Mouse (Mus musculus): Measurements from ENCODE around the gene Zfp53. TPM values are rescaled to one million over a fixed set of nuclear protein-coding genes. Genes with fewer than 3 reads are reported as not detected.

The Zfp53 gene
- polyA plus RNA-seq, 1 experiment from 2014 or later, result 11.1 TPM

DNA sequence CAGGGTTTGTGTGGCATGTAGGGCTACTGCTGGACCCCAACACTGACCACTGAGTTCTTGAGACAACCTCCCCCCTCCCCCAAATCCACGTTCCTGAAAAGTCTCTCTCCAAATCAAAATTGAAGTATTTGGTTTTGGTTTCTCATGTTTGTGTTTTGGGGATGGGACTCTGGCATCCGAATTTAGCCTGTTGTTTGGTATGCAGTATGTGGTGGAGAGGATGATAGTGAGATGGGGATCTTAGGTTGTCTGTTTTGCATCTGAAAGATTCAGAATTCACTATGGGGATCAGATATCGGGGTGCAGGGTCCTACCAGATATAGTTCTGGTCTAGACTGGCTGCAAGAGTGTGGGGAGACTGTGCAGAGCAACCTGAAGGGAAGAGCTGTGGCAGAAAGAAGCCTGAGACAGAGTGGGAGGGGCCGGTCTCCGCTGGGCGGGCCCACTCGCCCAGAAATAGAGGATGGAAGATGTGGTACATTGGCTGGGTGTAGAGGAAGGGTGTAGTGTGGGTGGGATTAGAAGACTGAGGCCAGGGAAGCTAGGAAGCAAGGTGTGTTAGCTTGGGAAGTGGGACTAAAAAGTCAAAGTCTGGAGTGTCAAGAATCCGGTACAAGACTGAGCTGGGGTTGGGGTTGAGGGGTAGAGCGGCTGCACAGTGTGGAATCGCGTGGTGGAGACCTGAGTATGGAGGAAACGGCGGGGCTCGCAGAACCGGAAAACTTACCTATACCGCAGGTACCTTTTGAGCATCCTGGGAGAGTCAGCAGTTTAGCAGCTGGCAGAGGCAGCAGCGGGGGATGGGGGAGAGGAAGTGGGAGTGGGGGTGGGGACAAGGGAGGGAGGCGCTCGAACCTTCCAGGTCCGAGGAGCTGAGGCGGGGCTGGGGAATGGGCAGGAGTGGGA is 46.6 kb downstream of the Zfp53 start, which contains the start of gene Zfp52:
TSS of gene Zfp52 (plus strand) at position 444 of the 906 bp plus-strand sequence.
- Histone ChIP-seq H3K4me1 (replicated peaks; ENCODE audit: control insufficient read depth, insufficient read depth, low read length) (peaks cover 20% of the 10 kb centered on the region), H3K27me3 (ENCODE audit: control insufficient read depth, insufficient read depth, low read length) (no peaks in the 10 kb centered on the region), H3K9ac (peak within 1 kb of the TSS; percentile 61), H3K4me2 (replicated peaks) (peak within 1 kb of the TSS; percentile 72), H3K36me3 (replicated peaks; ENCODE audit: control insufficient read depth, insufficient read depth) (no peaks in the 10 kb centered on the region), H3K27ac (no peak within 1 kb of the TSS), H3K4me3 (replicated peaks; ENCODE audit: low read length) (peak within 1 kb of the TSS; percentile 39), H3K9me3 (ENCODE audit: control insufficient read depth, low read length) (no peaks in the 10 kb centered on the region)
- ATAC-seq (ENCODE audit: low FRiP score) (peak; percentile 44), DNase-seq (ENCODE audit: low spot score) (peak; percentile 28)
- 6% methylated on average over 21 of the region's 21 CpGs for WGBS

DNA sequence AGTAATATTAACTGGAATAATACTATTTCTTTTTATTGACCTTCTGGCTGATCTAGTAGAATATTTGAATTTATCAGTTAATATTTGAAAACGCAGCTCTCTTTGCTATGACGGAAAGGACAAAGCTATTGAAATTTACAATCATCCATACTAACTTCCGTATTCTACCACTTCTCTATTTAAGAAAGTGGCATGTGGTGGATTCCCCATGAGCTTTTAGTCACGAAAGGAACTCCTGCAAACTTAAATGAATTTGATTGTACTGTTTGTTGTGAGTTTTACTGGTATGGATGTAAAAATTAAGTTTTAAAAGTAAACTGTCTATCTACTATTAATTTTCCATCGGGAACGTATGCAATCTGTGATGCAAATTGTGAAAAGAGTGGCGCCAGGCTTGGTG is 47.3 kb downstream of the Zfp53 start:
- Histone ChIP-seq H3K4me3 (replicated peaks; ENCODE audit: low read length) (peak overlapping the region; percentile 39), H3K4me2 (replicated peaks) (peak overlapping the region; percentile 72), H3K27me3 (ENCODE audit: control insufficient read depth, insufficient read depth, low read length) (no peaks in the 10 kb centered on the region), H3K36me3 (replicated peaks; ENCODE audit: control insufficient read depth, insufficient read depth) (no peaks in the 10 kb centered on the region), H3K4me1 (replicated peaks; ENCODE audit: control insufficient read depth, insufficient read depth, low read length) (peaks cover 20% of the 10 kb centered on the region), H3K27ac (no peak overlapping the region), H3K9me3 (ENCODE audit: control insufficient read depth, low read length) (no peaks in the 10 kb centered on the region), H3K9ac (peak overlapping the region; percentile 61)
- 45% methylated on average over 7 of the region's 7 CpGs for WGBS
- no peak for ATAC-seq (ENCODE audit: low FRiP score)
- DNase-seq (ENCODE audit: low spot score), result no peak

DNA sequence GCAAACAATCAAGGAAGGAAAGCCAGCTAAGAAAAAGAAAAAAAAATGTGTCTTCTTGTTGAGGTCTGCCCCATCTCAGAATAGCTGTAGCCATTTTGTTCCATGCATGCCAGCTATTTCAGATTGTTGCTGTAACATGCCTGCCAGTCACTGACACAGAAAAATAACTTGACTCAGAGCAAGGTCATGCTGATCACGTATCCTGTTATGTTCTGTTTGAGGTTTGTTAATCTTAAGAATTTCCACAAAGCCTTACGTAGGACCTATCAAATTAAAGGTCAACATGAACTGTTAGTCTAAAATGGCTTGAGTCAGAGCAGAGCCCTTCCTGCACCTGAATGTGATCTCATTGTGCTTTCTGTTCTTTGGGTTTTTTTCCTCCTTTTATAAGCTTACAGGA is 47.9 kb downstream of the Zfp53 start:
- H3K4me3 ChIP-seq (replicated peaks; ENCODE audit: low read length), result no peak overlapping the region
- H3K9me3 ChIP-seq (ENCODE audit: control insufficient read depth, low read length), result no peaks in the 10 kb centered on the region
- H3K4me1 ChIP-seq (replicated peaks; ENCODE audit: control insufficient read depth, insufficient read depth, low read length), result peaks cover 15% of the 10 kb centered on the region
- H3K4me2 ChIP-seq (replicated peaks), result no peak overlapping the region
- no peaks in the 10 kb centered on the region for H3K27me3 ChIP-seq (ENCODE audit: control insufficient read depth, insufficient read depth, low read length)
- H3K9ac ChIP-seq, result no peak overlapping the region
- no peak overlapping the region for H3K27ac ChIP-seq
- ATAC-seq (ENCODE audit: low FRiP score) (no peak), DNase-seq (ENCODE audit: low spot score) (no peak)
- 74% methylated on average over 2 of the region's 2 CpGs for WGBS
- H3K36me3 ChIP-seq (replicated peaks; ENCODE audit: control insufficient read depth, insufficient read depth), result no peaks in the 10 kb centered on the region

DNA sequence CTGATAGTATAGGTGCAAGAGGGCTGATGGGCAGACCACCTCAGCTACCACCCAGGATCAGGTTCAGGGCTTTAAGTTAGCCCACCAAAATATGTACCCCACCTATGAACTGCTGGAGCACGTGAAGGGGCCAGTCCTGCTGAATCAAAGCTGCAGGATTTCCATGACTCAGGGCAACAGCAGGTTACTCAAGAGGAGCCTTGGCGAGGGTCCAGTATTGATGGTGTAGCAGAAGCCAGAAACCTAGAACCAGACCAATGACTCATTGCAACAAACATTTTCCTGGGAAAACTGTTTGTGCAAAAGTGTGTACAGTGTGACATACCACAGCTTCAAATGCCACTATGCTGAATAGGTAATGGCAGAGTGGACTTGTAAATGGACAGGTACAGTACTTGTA is 69.0 kb downstream of the Zfp53 start:
- Histone ChIP-seq H3K9me3 (ENCODE audit: control insufficient read depth, low read length) (no peaks in the 10 kb centered on the region), H3K4me2 (replicated peaks) (no peak overlapping the region), H3K27me3 (ENCODE audit: control insufficient read depth, insufficient read depth, low read length) (no peaks in the 10 kb centered on the region), H3K4me1 (replicated peaks; ENCODE audit: control insufficient read depth, insufficient read depth, low read length) (no peaks in the 10 kb centered on the region), H3K27ac (no peak overlapping the region), H3K4me3 (replicated peaks; ENCODE audit: low read length) (no peak overlapping the region), H3K36me3 (replicated peaks; ENCODE audit: control insufficient read depth, insufficient read depth) (no peaks in the 10 kb centered on the region), H3K9ac (no peak overlapping the region)
- 88% methylated on average over 2 of the region's 2 CpGs for WGBS
- ATAC-seq (ENCODE audit: low FRiP score), result no peak
- no peak for DNase-seq (ENCODE audit: low spot score)

Other genes starting within 250 kb of the Zfp53 start
- gene Vmn1r235, start 232.6 kb upstream of the Zfp53 start, polyA plus RNA-seq (2014; fragmentation: Nextera tagmentation; extraction: Ambion mirVana), result not detected in 2 replicates
- gene Vmn1r236, start 206.1 kb upstream of the Zfp53 start, polyA plus RNA-seq (2014; fragmentation: Nextera tagmentation; extraction: Ambion mirVana), result not detected in 2 replicates
- gene Vmn1r237, start 177.1 kb upstream of the Zfp53 start, polyA plus RNA-seq (2014; fragmentation: Nextera tagmentation; extraction: Ambion mirVana), result not detected in 2 replicates
- gene Zfp677, start 105.2 kb upstream of the Zfp53 start, polyA plus RNA-seq (2014; fragmentation: Nextera tagmentation; extraction: Ambion mirVana), result 6.8 and 7.0 TPM in 2 replicates
- gene Zfp54, start 65.8 kb upstream of the Zfp53 start, polyA plus RNA-seq (2014; fragmentation: Nextera tagmentation; extraction: Ambion mirVana), result 5.6 and 6.3 TPM in 2 replicates
- gene Zfp51, start 38.6 kb upstream of the Zfp53 start, polyA plus RNA-seq (2014; fragmentation: Nextera tagmentation; extraction: Ambion mirVana), result 14.4 and 14.5 TPM in 2 replicates
- 1.8 and 1.9 TPM in 2 replicates for gene Zfp52, start 46.5 kb downstream of the Zfp53 start, polyA plus RNA-seq (2014; fragmentation: Nextera tagmentation; extraction: Ambion mirVana)
- 21.9 and 22.2 TPM in 2 replicates for gene Zfp948, start 78.0 kb downstream of the Zfp53 start, polyA plus RNA-seq (2014; fragmentation: Nextera tagmentation; extraction: Ambion mirVana)
- 11.1 and 14.0 TPM in 2 replicates for gene Zfp983, start 161.6 kb downstream of the Zfp53 start, polyA plus RNA-seq (2014; fragmentation: Nextera tagmentation; extraction: Ambion mirVana)
- gene Gm10226, start 202.9 kb downstream of the Zfp53 start, polyA plus RNA-seq (2014; fragmentation: Nextera tagmentation; extraction: Ambion mirVana), result 23.8 and 24.2 TPM in 2 replicates
- 13.4 and 13.8 TPM in 2 replicates for gene Zfp760, start 218.7 kb downstream of the Zfp53 start, polyA plus RNA-seq (2014; fragmentation: Nextera tagmentation; extraction: Ambion mirVana)
- gene Zfp229, start 241.8 kb downstream of the Zfp53 start, polyA plus RNA-seq (2014; fragmentation: Nextera tagmentation; extraction: Ambion mirVana), result 7.9 and 11.6 TPM in 2 replicates